Mouse (Mus musculus): ENCODE results near the gene Abca12.

DNA sequence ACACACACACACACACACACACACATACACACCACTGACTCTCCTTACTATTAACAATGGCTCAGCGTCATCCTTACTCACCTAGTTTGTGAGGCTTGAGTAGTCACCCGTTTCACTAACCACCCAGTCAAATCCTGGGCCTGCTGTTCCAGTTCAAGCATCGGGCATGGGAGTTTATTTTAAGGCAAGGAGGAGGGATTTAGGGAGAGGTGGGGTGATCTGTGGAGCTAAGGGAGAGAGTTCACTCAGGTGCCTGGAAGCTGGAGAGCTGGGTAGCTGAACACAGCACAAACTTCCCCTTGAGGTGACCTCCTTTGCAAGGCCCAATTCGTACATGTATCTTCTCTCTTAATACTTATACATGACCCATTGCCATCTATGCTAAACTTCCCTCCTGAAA lies 219.4 kb downstream of the Abca12 start:
- TF ChIP-seq CTCF (IDR thresholded peaks at IDR 0.05; ENCODE audit: borderline replicate concordance, control insufficient read depth, extremely low read depth, insufficient read depth, low read length, poor library complexity): no peak
- no peak for TF ChIP-seq POLR2A (IDR thresholded peaks at IDR 0.05; ENCODE audit: control insufficient read depth, extremely low read depth, insufficient read depth, low read length, poor library complexity)

All from thymus, adult 2 months (tissue).